Mouse (Mus musculus): ENCODE measurements around the gene Zyx.

GRCm38 (mm10) chr6:42310427-42311053 lies 38.9 kb upstream of the Zyx start:
- TF ChIP-seq GATA1 (IDR thresholded peaks at IDR 0.05; ENCODE audit: borderline replicate concordance, low read length) (no peak), FLI1 (IDR thresholded peaks at IDR 0.05; ENCODE audit: low read length) (no peak)

Data from megakaryocyte, embryonic 14.5 days (primary cell).